Mouse (Mus musculus) cerebellum, adult 11 months (tissue): ENCODE data around the gene Sobp.

Experiments used
- DNase-seq: peaks from one replicate; pipeline ENCODE4 v3.0.0; 2022

The Sobp gene

GRCm38 (mm10) chr10:43155046-43155560 is 19.2 kb downstream of the Sobp start:
- no peak for DNase-seq

GRCm38 (mm10) chr10:43152643-43153042 is 21.7 kb downstream of the Sobp start:
- no peak for DNase-seq

DNA sequence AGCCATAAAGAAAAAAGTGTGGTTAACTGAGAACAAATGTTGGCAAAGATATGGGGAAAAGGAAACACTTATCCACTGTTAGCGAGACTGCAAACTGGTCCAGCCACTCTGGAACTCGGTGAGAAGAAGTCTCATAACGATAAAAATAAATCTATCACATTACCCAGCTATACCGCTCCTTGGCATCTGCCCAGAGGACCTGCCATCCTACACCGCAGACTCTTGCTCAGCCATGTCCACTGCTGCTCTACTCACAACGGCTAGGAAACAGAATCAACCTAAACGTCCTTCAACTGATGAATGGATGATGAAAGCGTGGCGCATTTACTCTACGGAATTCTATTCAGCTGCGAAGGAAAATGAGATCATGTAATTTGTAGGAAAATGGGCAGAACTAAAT is 25.9 kb downstream of the Sobp start:
- no peak for DNase-seq

DNA sequence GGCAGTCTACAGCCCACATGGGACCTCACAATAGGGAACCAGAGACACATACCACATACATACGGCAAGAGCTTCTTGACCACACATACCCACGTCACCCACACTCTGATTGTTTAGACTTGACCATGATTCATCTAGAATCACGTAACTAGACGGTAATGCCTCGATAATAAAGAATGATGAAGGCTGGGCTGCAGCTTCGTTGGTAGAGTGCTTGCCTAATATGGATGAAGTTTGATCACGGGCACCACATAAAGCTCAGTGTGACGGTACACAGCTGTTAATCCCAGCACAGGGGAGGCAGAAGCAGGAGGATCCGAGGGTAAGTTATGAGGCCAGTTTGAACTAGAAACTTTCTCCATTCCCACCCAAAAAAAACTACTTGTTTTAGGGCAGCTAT is 31.2 kb downstream of the Sobp start:
- DNase-seq: no peak

- DNase-seq: no peak
Observed at GRCm38 (mm10) chr10:43134027-43134426, 40.3 kb downstream of the Sobp start.

- DNase-seq: no peak
Observed at GRCm38 (mm10) chr10:43128750-43129149, 45.6 kb downstream of the Sobp start.

DNA sequence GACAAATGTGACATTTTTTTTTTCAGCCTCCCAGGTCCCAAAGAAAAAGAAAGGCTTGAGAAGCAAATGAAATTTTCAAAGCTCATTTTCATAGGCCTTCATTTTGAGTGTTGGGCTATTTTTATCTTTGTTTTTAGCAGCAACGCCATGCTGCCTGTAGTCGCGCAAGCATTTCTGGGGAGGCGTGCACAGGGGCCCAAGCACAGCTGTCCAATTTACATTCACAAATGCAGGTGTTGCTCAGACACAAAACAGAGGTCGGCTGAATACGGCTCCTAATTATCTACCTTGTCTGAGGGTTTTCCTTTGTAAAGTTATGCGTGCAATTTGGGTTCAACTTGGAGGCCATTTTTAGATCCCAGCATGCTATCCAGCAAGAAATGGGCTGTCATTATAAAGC is 49.8 kb downstream of the Sobp start:
- no peak for DNase-seq

- no peak for DNase-seq
Observed at GRCm38 (mm10) chr10:43124156-43124555, 50.2 kb downstream of the Sobp start.

DNA sequence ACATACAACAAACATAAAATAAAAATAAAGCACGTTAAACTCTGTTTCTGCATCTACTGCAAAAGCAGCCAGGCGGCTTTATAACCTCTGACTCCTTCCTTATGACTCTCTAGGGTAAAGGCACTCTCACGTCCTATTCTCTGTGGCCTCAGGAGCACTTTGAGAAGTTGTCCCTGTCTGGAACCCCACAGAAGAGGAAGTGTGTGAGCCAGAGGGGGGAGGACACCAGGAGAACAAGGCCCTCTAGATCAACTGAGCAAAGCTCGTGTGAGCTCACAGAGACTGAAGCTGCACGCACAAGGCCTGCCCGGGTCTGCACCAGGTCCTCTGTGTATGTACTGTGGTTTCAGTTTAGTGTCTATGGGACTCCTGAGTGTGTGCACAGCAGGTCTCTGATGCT is 50.9 kb downstream of the Sobp start:
- no peak for DNase-seq

DNA sequence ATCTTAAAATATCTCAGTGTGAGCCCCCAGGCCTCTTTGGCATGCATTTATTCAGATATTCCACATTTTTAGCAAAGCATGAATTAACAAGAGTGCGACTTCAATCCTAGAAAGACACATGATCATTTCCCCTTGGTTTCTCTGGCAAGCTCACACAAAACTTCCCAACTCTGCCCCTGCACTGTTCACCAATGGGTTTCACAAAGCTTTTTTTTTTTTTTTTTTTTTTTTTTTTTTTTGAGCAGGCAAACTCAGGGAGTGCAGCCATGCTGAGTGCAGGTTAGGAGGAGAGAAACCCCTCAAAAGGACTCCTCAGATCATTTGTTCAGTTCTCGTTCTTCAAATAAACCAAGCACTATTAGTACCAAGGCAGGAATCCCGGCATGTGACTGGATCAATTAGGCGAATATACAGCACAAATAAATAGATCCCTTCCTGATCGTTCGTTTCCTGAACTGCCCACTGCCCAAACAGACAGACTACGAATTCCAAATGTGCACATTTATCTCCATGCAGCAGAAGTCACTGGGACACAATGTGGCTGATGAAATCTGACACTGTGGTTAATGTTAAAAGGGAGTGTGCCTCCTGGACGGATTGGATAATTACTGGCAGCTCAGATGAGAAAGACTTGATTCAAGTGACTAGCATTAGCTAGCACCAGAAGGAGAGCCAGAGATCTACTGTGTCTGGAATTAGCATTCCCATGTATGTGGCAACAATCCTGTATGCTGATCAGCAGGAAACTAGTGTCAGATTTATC is 53.5 kb downstream of the Sobp start:
- no peak for DNase-seq

GRCm38 (mm10) chr10:43116083-43116927 is 58.0 kb downstream of the Sobp start:
- no peak for DNase-seq

DNA sequence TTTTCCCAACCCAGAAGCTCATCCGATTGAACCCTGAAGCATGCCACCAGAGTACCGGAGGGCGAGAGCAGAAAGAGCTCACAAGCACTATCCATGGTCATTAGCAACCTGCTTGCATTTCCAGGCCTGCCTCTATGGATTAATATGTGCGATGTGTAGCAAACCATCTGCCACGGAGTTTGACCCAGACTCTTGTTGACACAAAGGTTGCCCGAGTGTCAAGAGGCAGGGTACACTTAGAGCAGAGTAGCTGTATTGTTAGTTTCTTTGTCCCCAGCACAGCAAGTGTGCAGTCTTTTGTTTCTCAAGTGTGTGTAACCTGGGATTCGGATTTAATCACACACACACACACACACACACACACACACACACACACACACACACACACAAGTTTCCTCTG is 62.0 kb downstream of the Sobp start:
- DNase-seq: no peak

DNA sequence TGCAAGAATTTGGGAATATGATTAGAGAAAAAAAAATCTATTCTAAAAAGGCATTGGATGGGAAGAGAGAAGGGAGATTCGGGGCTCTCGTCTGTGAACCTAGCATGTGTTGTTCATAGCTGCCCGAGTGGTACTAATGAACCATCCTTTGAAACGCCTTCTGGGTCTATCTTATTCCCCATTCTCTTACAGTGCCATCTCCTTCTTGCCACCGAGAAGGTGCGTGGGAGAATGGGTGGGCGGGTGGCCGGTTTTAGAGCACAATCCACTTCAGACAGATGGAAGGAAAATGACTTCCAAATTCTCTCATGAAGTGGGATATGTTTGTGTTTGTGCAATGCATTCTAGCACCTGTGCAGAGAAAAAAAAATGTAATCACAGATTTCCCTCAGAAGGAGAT is 67.7 kb downstream of the Sobp start:
- DNase-seq: no peak

- DNase-seq: no peak
Observed at GRCm38 (mm10) chr10:43106196-43106595, 68.1 kb downstream of the Sobp start.

- DNase-seq: no peak
Observed at GRCm38 (mm10) chr10:43100513-43100912, 73.8 kb downstream of the Sobp start.

DNA sequence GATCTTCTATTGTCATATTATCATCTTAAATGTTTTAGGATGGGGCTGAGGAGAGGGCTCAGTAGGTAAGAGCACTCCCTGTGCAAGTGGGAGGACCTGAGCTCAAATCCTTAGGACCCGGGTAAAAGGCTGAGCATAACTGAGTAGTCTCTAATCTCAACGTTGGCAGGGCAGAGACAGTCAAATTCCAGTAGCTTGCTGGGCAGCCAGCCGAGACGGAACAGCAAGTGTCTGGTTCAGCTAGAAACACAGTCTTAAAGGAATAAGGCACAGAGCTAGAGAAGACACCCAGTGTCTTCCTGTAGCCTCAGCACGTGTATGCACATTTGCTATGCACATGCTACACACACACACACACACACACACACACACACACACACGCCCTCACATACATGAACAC is 75.1 kb downstream of the Sobp start:
- no peak for DNase-seq

DNA sequence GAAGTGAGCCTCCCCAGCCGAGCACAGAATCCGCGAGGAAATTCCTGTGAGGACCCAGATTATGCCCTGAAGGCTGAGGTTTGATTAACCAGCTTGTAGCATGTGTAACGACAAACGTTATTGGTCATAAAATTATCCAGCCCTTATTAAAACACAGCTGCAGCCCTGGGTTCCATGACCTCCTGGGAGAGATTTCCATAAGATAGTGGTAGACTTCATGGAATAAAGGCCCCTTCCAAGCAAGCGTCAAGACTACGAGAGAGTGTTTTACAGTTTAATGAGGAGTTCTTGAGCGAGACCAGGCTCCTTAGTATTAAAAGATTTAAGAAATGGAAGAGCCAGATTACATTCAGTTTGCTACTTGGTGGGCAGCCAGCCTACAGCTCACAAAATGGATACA is 76.6 kb downstream of the Sobp start:
- no peak for DNase-seq

- DNase-seq: no peak
Observed at GRCm38 (mm10) chr10:43096614-43097013, 77.7 kb downstream of the Sobp start.

- no peak for DNase-seq
Observed at GRCm38 (mm10) chr10:43094537-43094936, 79.8 kb downstream of the Sobp start.

- no peak for DNase-seq
Observed at GRCm38 (mm10) chr10:43093440-43093839, 80.9 kb downstream of the Sobp start.

DNA sequence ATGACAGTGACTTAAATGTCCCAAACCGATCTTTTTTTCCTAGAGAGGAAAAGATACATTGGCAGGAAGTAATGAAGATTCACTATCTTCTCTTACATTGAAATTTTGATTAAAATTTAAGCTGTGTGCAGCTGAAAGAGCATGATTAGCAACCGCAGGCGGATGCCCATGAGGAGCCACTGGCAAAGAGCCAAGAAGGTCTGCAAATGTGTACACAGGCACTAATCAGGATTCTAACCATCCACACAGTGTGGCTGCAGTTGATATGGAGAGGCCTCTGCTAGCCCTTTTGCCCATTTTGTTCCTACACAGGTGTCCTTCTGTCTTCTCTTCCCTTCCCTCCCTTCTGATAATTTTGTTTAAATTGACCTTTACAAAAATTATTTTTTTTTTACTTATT is 84.3 kb downstream of the Sobp start:
- DNase-seq: no peak

- DNase-seq: no peak
Observed at GRCm38 (mm10) chr10:43087421-43087820, 86.9 kb downstream of the Sobp start.

- no peak for DNase-seq
Observed at GRCm38 (mm10) chr10:43086888-43087287, 87.4 kb downstream of the Sobp start.

GRCm38 (mm10) chr10:43084087-43084366 is 90.3 kb downstream of the Sobp start:
- DNase-seq: no peak
